Comparison of ENCODE assay signal across 25 mouse cellular contexts in the genomic region with DNA sequence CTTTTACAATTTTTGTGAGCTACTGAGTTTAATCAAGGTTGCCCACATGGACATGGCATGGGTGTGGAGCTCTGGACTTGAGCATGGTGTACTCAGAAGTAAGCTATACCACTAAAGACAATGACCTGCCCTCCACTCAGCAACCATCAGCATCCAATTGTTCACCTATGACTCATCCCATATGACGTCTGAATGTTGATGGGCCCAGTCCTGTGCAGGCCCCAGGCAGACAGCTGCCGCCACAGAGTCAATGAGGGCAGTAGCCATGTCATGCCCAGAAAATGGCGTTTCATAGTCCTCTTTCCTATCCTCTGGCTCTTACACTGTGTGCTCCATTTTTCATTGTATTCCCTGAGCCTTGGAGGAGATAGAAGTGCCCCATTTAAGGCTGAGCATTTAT. TPM values are rescaled to one million over a fixed set of nuclear protein-coding genes. Genes with fewer than 3 reads are reported as not detected.
DNase-seq lines count a peak whose midpoint lies in the region; ATAC-seq and TF ChIP-seq lines count a peak whose summit lies in the region.
"Had no signal": no experiment of that assay in that cellular context is flagged by ENCODE, and none has a peak within 500 bp of the region (broad histone marks: within the 10 kb centered on the region; RNA-seq: fewer than 3 reads in every experiment).

No protein-coding gene starts in this region.

- ATAC-seq in hindbrain, embryonic 12.5 days (ENCODE audit: low FRiP score): no peak
- ATAC-seq in megakaryocyte-erythroid progenitor cell, adult 5-6 weeks (replicated peaks; ENCODE audit: low FRiP score, low TSS enrichment, poor library complexity, severe bottlenecking): no peak
- ATAC-seq: activated CD4-positive, CD25-positive, alpha-beta regulatory T cell, adult 4 months; CD4-positive, CD25-positive, alpha-beta regulatory T cell, adult 4 months; Patski had no signal

- H3K27me3 ChIP-seq in C2C12 (ENCODE audit: control insufficient read depth, insufficient read depth, insufficient read length) (no peaks in the 10 kb centered on the region), myocyte (ENCODE audit: control insufficient read depth, insufficient read depth, insufficient read length) (no peaks in the 10 kb centered on the region)
- no peaks in the 10 kb centered on the region for H3K27me3 ChIP-seq in hindbrain, embryonic 12.5 days
- H3K27me3 ChIP-seq: CH12.LX, Patski had no signal

- no peaks in the 10 kb centered on the region for H3K79me3 ChIP-seq in C2C12 (ENCODE audit: low read depth)

- no peak for TF ChIP-seq POLR2A in myocyte (IDR thresholded peaks at IDR 0.05; ENCODE audit: insufficient read length, low read depth)

- H3K4me1 ChIP-seq in hindbrain, embryonic 12.5 days: no peaks in the 10 kb centered on the region

- TF ChIP-seq CTCF in C2C12 (IDR thresholded peaks at IDR 0.05; ENCODE audit: control insufficient read depth, insufficient read depth, insufficient read length): no peak

- no peak overlapping the region for H3K9ac ChIP-seq in hindbrain, embryonic 12.5 days

- no peak overlapping the region for H3K4me3 ChIP-seq in C2C12 (ENCODE audit: insufficient read depth, poor library complexity, severe bottlenecking)
- no peak overlapping the region for H3K4me3 ChIP-seq in myocyte
- H3K4me3 ChIP-seq in hindbrain, embryonic 12.5 days: no peak overlapping the region

- H3ac ChIP-seq in C2C12 (ENCODE audit: control insufficient read depth, insufficient read length, low read depth) (no peak overlapping the region), myocyte (ENCODE audit: control insufficient read depth, insufficient read length) (no peak overlapping the region)

- no peak overlapping the region for H3K27ac ChIP-seq in hindbrain, embryonic 12.5 days

- DNase-seq in heart, adult 11 months: peak; percentile 53
- DNase-seq in heart, postnatal 14 days: no peak
- DNase-seq in 3T3-L1 (ENCODE audit: low read depth, low spot score): peak; percentile 53
- DNase-seq in left cerebral cortex, postnatal 4 days: no peak
- DNase-seq: adrenal gland, adult 2 months; adrenal gland, adult 8-10 months; adrenal gland, postnatal 10 days; adrenal gland, postnatal 14 days; adrenal gland, postnatal 25 days; adrenal gland, postnatal 36 days; B cell, adult 2 months; cerebellum, adult 11 months; cerebellum, adult 11-12 months; cerebellum, adult 18-20 months; cerebellum, adult 2 months had no signal

- 87% methylated on average over 3 of the region's 3 CpGs for WGBS in hindbrain, embryonic 12.5 days

- no peak overlapping the region for H3K4me2 ChIP-seq in myocyte (ENCODE audit: low read depth)
- no peak overlapping the region for H3K4me2 ChIP-seq in hindbrain, embryonic 12.5 days (replicated peaks)

- intact Hi-C loops in heart, postnatal 14 days (cut with DNase I): no loop called here
- intact Hi-C loops in left cerebral cortex, postnatal 4 days (cut with DNase I): no loop called here

- H3K36me3 ChIP-seq in C2C12 (ENCODE audit: control insufficient read depth, insufficient read depth): no peaks in the 10 kb centered on the region
- H3K36me3 ChIP-seq in myocyte (ENCODE audit: control insufficient read depth, insufficient read depth): no peaks in the 10 kb centered on the region
- no peaks in the 10 kb centered on the region for H3K36me3 ChIP-seq in hindbrain, embryonic 12.5 days
- H3K36me3 ChIP-seq: G1E had no signal

- H3K79me2 ChIP-seq in C2C12 (ENCODE audit: control insufficient read depth, insufficient read depth) (no peaks in the 10 kb centered on the region), myocyte (ENCODE audit: control insufficient read depth, insufficient read depth) (no peaks in the 10 kb centered on the region)

- H3K9me3 ChIP-seq in hindbrain, embryonic 12.5 days (replicated peaks): no peaks in the 10 kb centered on the region
- H3K9me3 ChIP-seq: G1E had no signal

TF ChIP-seq in C2C12, 6 proteins besides CTCF, POLR2A, EP300 and RAD21:
- peak; percentile 44 for TF ChIP-seq MYOD1 (IDR thresholded peaks at IDR 0.05; ENCODE audit: control insufficient read depth, insufficient read length, low read depth)
- TF ChIP-seq FOSL1 (IDR thresholded peaks at IDR 0.05; ENCODE audit: insufficient read depth, low read length, poor library complexity, severe bottlenecking): no peak
TF ChIP-seq in C2C12: peak in this region for 1.

TF ChIP-seq in myocyte, 11 proteins besides CTCF, POLR2A, EP300 and RAD21:
- TF ChIP-seq MYOD1 (IDR thresholded peaks at IDR 0.05; ENCODE audit: control insufficient read depth in 1 of 3, insufficient read length in 2 of 3, low read depth in 2 of 3): peak in 2 of 3 experiments; percentile 60 to 72
- TF ChIP-seq MYOG (IDR thresholded peaks at IDR 0.05; ENCODE audit: control insufficient read depth in 1 of 3, insufficient read depth in 1 of 3, insufficient read length in 2 of 3, low read depth in 2 of 3): peak in 2 of 3 experiments; percentile 56 to 63
- no peak for TF ChIP-seq MAX (IDR thresholded peaks at IDR 0.05; ENCODE audit: low read depth)

RNA-seq across cellular contexts. Expression of a gene that starts 8.5 kb away (rescaled TPM):
- total RNA-seq in heart, postnatal 14 days (2021): 10 to 100 TPM in 1 of 2 experiments, 1 to 10 TPM in 1; 7.9 to 12.6 TPM
- polyA plus RNA-seq in C2C12 (2012; fragmentation: generic; extraction: Trizol): 5.3 TPM
- 15.5 TPM for polyA plus RNA-seq in myocyte (2012; fragmentation: generic; extraction: Trizol)
- 1 to 10 TPM in 1 of 2 experiments, under 1 TPM in 1; 0.91 to 1.0 TPM for total RNA-seq in left cerebral cortex, postnatal 4 days (2021)
- polyA plus RNA-seq in hindbrain, embryonic 12.5 days (2016; fragmentation: Nextera tagmentation; extraction: Ambion mirVana): 0.36 and 0.52 TPM in 2 replicates
- 0.42 TPM in 1 of 2 replicates, not detected in the other for total RNA-seq in megakaryocyte-erythroid progenitor cell, adult 5-6 weeks (2014; fragmentation: Nextera tagmentation)
- total RNA-seq in megakaryocyte-erythroid progenitor cell, adult 5-6 weeks (2017): not detected in 2 replicates

RNA-seq across cellular contexts. Expression of a gene that starts 14.5 kb away (rescaled TPM):
- total RNA-seq in heart, postnatal 14 days (2021): 1 to 10 TPM in 1 of 2 experiments, under 1 TPM in 1; 0.84 to 6.1 TPM
- polyA plus RNA-seq in C2C12 (2012; fragmentation: generic; extraction: Trizol): 0.02 TPM
- polyA plus RNA-seq in myocyte (2012; fragmentation: generic; extraction: Trizol): 11.5 TPM
- 1 to 10 TPM; 1.0 to 2.0 TPM for total RNA-seq in left cerebral cortex, postnatal 4 days (2021)
- polyA plus RNA-seq in hindbrain, embryonic 12.5 days (2016; fragmentation: Nextera tagmentation; extraction: Ambion mirVana): 2.6 and 3.6 TPM in 2 replicates
- 16.3 and 37.9 TPM in 2 replicates for total RNA-seq in megakaryocyte-erythroid progenitor cell, adult 5-6 weeks (2014; fragmentation: Nextera tagmentation)
- total RNA-seq in megakaryocyte-erythroid progenitor cell, adult 5-6 weeks (2017): 2.8 and 12.9 TPM in 2 replicates
- polyA plus RNA-seq: Patski had no signal

RNA-seq across cellular contexts. Expression of a gene that starts 47.9 kb away (rescaled TPM):
- 1 to 10 TPM; 2.2 to 2.4 TPM for total RNA-seq in heart, postnatal 14 days (2021)
- polyA plus RNA-seq in C2C12 (2012; fragmentation: generic; extraction: Trizol) (0.12 TPM), myocyte (2012; fragmentation: generic; extraction: Trizol) (2.7 TPM)
- total RNA-seq in left cerebral cortex, postnatal 4 days (2021): 1 to 10 TPM; 3.2 to 3.4 TPM
- 0.17 and 0.21 TPM in 2 replicates for polyA plus RNA-seq in hindbrain, embryonic 12.5 days (2016; fragmentation: Nextera tagmentation; extraction: Ambion mirVana)
- not detected in 2 replicates for total RNA-seq in megakaryocyte-erythroid progenitor cell, adult 5-6 weeks (2014; fragmentation: Nextera tagmentation)
- 0.91 TPM in 1 of 2 replicates, not detected in the other for total RNA-seq in megakaryocyte-erythroid progenitor cell, adult 5-6 weeks (2017)
- total RNA-seq: MEL had no signal
- polyA plus RNA-seq: G1E had no signal

RNA-seq across cellular contexts. Expression of a gene that starts 48.2 kb away (rescaled TPM):
- 1 to 10 TPM; 2.9 to 4.7 TPM for total RNA-seq in heart, postnatal 14 days (2021)
- polyA plus RNA-seq in C2C12 (2012; fragmentation: generic; extraction: Trizol) (4.1 TPM), myocyte (2012; fragmentation: generic; extraction: Trizol) (5.1 TPM)
- total RNA-seq in left cerebral cortex, postnatal 4 days (2021): 1 to 10 TPM; 6.8 to 7.8 TPM
- polyA plus RNA-seq in hindbrain, embryonic 12.5 days (2016; fragmentation: Nextera tagmentation; extraction: Ambion mirVana): 15.7 TPM in 2 replicates
- total RNA-seq in megakaryocyte-erythroid progenitor cell, adult 5-6 weeks (2014; fragmentation: Nextera tagmentation): 6.6 and 6.9 TPM in 2 replicates
- total RNA-seq in megakaryocyte-erythroid progenitor cell, adult 5-6 weeks (2017): 12.0 and 13.1 TPM in 2 replicates

RNA-seq across cellular contexts. Expression of a gene that starts 57.0 kb away (rescaled TPM):
- total RNA-seq in heart, postnatal 14 days (2021): 10 to 100 TPM; 43.4 to 57.3 TPM
- polyA plus RNA-seq in C2C12 (2012; fragmentation: generic; extraction: Trizol) (66.1 TPM), myocyte (2012; fragmentation: generic; extraction: Trizol) (206 TPM)
- 1 to 10 TPM; 3.1 to 3.7 TPM for total RNA-seq in left cerebral cortex, postnatal 4 days (2021)
- polyA plus RNA-seq in hindbrain, embryonic 12.5 days (2016; fragmentation: Nextera tagmentation; extraction: Ambion mirVana): 6.4 and 7.1 TPM in 2 replicates
- total RNA-seq in megakaryocyte-erythroid progenitor cell, adult 5-6 weeks (2014; fragmentation: Nextera tagmentation): 1.2 TPM in 1 of 2 replicates, not detected in the other
- not detected in 2 replicates for total RNA-seq in megakaryocyte-erythroid progenitor cell, adult 5-6 weeks (2017)
- total RNA-seq: CH12.LX, G1E, MEL had no signal
- polyA plus RNA-seq: G1E, Patski had no signal

Comparison
In these comparisons a context has a peak if more than half of its experiments do, and no peak if none do; other contexts are left out.
1. DNase-seq: peak in heart, adult 11 months (single experiment) and 3T3-L1 (single experiment); none in heart, postnatal 14 days (0 of 2) and left cerebral cortex, postnatal 4 days (single experiment).
2. RNA of a gene that starts 8.5 kb away (total RNA-seq): 7.9 to 12.6 TPM in heart, postnatal 14 days; 0.91 to 1.0 TPM in left cerebral cortex, postnatal 4 days and 0.42 TPM in megakaryocyte-erythroid progenitor cell, adult 5-6 weeks; every median in the first group is over 4 times any median in the second.